ENCODE assay signal across 27 mouse cellular contexts in genomic region chr1:51268225-51268624, GRCm38 (mm10). TPM values are rescaled to one million over a fixed set of nuclear protein-coding genes. Genes with fewer than 3 reads are reported as not detected.
DNase-seq lines count a peak whose midpoint lies in the region; ATAC-seq and TF ChIP-seq lines count a peak whose summit lies in the region.
"Had no signal": no experiment of that assay in that cellular context is flagged by ENCODE, and none has a peak within 500 bp of the region (broad histone marks: within the 10 kb centered on the region; RNA-seq: fewer than 3 reads in every experiment).

No protein-coding gene starts in this region.

- H3K27ac ChIP-seq in heart, embryonic 11.5 days (ENCODE audit: low read depth, low read length): peak overlapping the region; percentile 79
- H3K27ac ChIP-seq in lung, embryonic 14.5 days (ENCODE audit: low read depth): peak overlapping the region; percentile 68
- H3K27ac ChIP-seq in brown adipose tissue, adult 24 weeks (replicated peaks; ENCODE audit: low read depth, low read length): peak overlapping the region; percentile 68
- 0 out of 2 replicates have a peak overlapping the region, but pooled peaks have one; percentile 6 for H3K27ac ChIP-seq in embryonic facial prominence, embryonic 10.5 days (replicated peaks)
- no peak overlapping the region for H3K27ac ChIP-seq in intestine, embryonic 15.5 days
- H3K27ac ChIP-seq: hindbrain, embryonic 10.5 days; hindbrain, embryonic 15.5 days; kidney, embryonic 15.5 days; liver, embryonic 12.5 days; stomach, embryonic 15.5 days had no signal

- H3K27me3 ChIP-seq in heart, embryonic 11.5 days (ENCODE audit: control insufficient read depth, insufficient read depth, low read length): no peaks in the 10 kb centered on the region
- no peaks in the 10 kb centered on the region for H3K27me3 ChIP-seq in lung, embryonic 14.5 days (ENCODE audit: insufficient read depth, low read length)
- H3K27me3 ChIP-seq in embryonic facial prominence, embryonic 10.5 days (replicated peaks; ENCODE audit: low read depth, poor library complexity, severe bottlenecking): no peaks in the 10 kb centered on the region
- H3K27me3 ChIP-seq in intestine, embryonic 15.5 days (replicated peaks): no peaks in the 10 kb centered on the region
- H3K27me3 ChIP-seq: hindbrain, embryonic 15.5 days; kidney, embryonic 15.5 days; liver, embryonic 12.5 days; stomach, embryonic 15.5 days had no signal

- no peak overlapping the region for H3K9ac ChIP-seq in heart, embryonic 11.5 days (ENCODE audit: low read depth, low read length)
- no peak overlapping the region for H3K9ac ChIP-seq in lung, embryonic 14.5 days
- H3K9ac ChIP-seq in intestine, embryonic 15.5 days: no peak overlapping the region
- H3K9ac ChIP-seq: hindbrain, embryonic 15.5 days; kidney, embryonic 15.5 days; liver, embryonic 12.5 days; liver, postnatal 0 days; stomach, embryonic 15.5 days had no signal

- no peak for TF ChIP-seq CTCF in lung, embryonic 14.5 days (IDR thresholded peaks at IDR 0.05; ENCODE audit: low read depth)

- H3K4me3 ChIP-seq in heart, embryonic 11.5 days (ENCODE audit: low read depth, low read length): no peak overlapping the region
- H3K4me3 ChIP-seq in lung, embryonic 14.5 days (ENCODE audit: low read depth, low read length): no peak overlapping the region
- H3K4me3 ChIP-seq in brown adipose tissue, adult 24 weeks (ENCODE audit: insufficient read depth, low read depth, low read length): no peak overlapping the region
- H3K4me3 ChIP-seq in embryonic facial prominence, embryonic 10.5 days: no peak overlapping the region
- H3K4me3 ChIP-seq in intestine, embryonic 15.5 days (replicated peaks): no peak overlapping the region
- H3K4me3 ChIP-seq: hindbrain, embryonic 10.5 days; hindbrain, embryonic 15.5 days; kidney, embryonic 15.5 days; liver, embryonic 12.5 days; stomach, embryonic 15.5 days had no signal

- H3K4me1 ChIP-seq in heart, embryonic 11.5 days (ENCODE audit: control insufficient read depth, insufficient read depth, low read length): peaks cover 44% of the 10 kb centered on the region
- peaks cover 43% of the 10 kb centered on the region for H3K4me1 ChIP-seq in lung, embryonic 14.5 days (ENCODE audit: insufficient read depth)
- H3K4me1 ChIP-seq in brown adipose tissue, adult 24 weeks (ENCODE audit: control insufficient read depth, insufficient read depth, insufficient read length, low read length): peaks cover 30% of the 10 kb centered on the region
- H3K4me1 ChIP-seq in embryonic facial prominence, embryonic 10.5 days: peaks cover 26% of the 10 kb centered on the region
- no peaks in the 10 kb centered on the region; the same call in 1 of the 2 replicates for H3K4me1 ChIP-seq in intestine, embryonic 15.5 days (replicated peaks)
- H3K4me1 ChIP-seq: hindbrain, embryonic 15.5 days; liver, embryonic 12.5 days had no signal

- H3K4me2 ChIP-seq in heart, embryonic 11.5 days: no peak overlapping the region
- no peak overlapping the region for H3K4me2 ChIP-seq in lung, embryonic 14.5 days
- no peak overlapping the region for H3K4me2 ChIP-seq in intestine, embryonic 15.5 days (replicated peaks)
- H3K4me2 ChIP-seq: hindbrain, embryonic 15.5 days; kidney, embryonic 15.5 days; liver, embryonic 12.5 days; midbrain, embryonic 11.5 days; stomach, embryonic 15.5 days had no signal

- 67% methylated on average over 2 of the region's 2 CpGs for WGBS in heart, embryonic 11.5 days (ENCODE audit: insufficient replicate concordance)
- WGBS in lung, embryonic 14.5 days: 42% methylated on average over 2 of the region's 2 CpGs
- WGBS in embryonic facial prominence, embryonic 10.5 days: 83% methylated on average over 2 of the region's 2 CpGs
- WGBS in intestine, embryonic 15.5 days: 73% methylated on average over 2 of the region's 2 CpGs

- ATAC-seq in heart, embryonic 11.5 days (replicated peaks; ENCODE audit: insufficient number of reproducible peaks, low FRiP score, low TSS enrichment): no peak
- no peak for ATAC-seq in lung, embryonic 14.5 days (ENCODE audit: insufficient read depth)
- no peak for ATAC-seq in intestine, embryonic 15.5 days
- ATAC-seq: forebrain, embryonic 14.5 days; inflammation-experienced regulatory T-cells, adult 6 months; liver, embryonic 12.5 days; liver, postnatal 0 days; midbrain, embryonic 16.5 days had no signal

- H3K36me3 ChIP-seq in heart, embryonic 11.5 days (ENCODE audit: control insufficient read depth, insufficient read depth, low read length): no peaks in the 10 kb centered on the region
- H3K36me3 ChIP-seq in lung, embryonic 14.5 days (ENCODE audit: insufficient read depth): no peaks in the 10 kb centered on the region
- H3K36me3 ChIP-seq in embryonic facial prominence, embryonic 10.5 days (replicated peaks): no peaks in the 10 kb centered on the region
- H3K36me3 ChIP-seq in intestine, embryonic 15.5 days: no peaks in the 10 kb centered on the region
- H3K36me3 ChIP-seq: hindbrain, embryonic 10.5 days; hindbrain, embryonic 15.5 days; kidney, embryonic 15.5 days; liver, embryonic 12.5 days; stomach, embryonic 15.5 days had no signal

- no peak for DNase-seq in heart, postnatal 14 days
- DNase-seq in lung, embryonic 14.5 days: peak; percentile 19
- DNase-seq in lung, postnatal 36 days: no peak
- DNase-seq in embryonic facial prominence, embryonic 10.5 days (ENCODE audit: low spot score): no peak
- DNase-seq in urinary bladder, postnatal 36 days (ENCODE audit: low spot score in 2 of 2): no peak
- DNase-seq: adrenal gland, postnatal 25 days; B cell, adult 2 months; cerebellum, adult 18-20 months; cerebellum, postnatal 10 days; gastrocnemius, postnatal 36 days; kidney, adult 18-20 months; kidney, postnatal 36 days; left cerebral cortex, postnatal 4 days; liver, postnatal 0 days; right cerebral cortex, postnatal 25 days had no signal

- intact Hi-C loops in heart, postnatal 14 days (cut with DNase I): loop anchor here (5.0 kb wide), 2 partner anchors 121 to 306 kb away; no protein-coding TSS in a partner anchor

- no peaks in the 10 kb centered on the region for H3K9me3 ChIP-seq in heart, embryonic 11.5 days (replicated peaks; ENCODE audit: control insufficient read depth, low read length)
- no peaks in the 10 kb centered on the region for H3K9me3 ChIP-seq in lung, embryonic 14.5 days (ENCODE audit: low read depth, low read length)
- H3K9me3 ChIP-seq in embryonic facial prominence, embryonic 10.5 days: no peaks in the 10 kb centered on the region
- H3K9me3 ChIP-seq in intestine, embryonic 15.5 days: no peaks in the 10 kb centered on the region
- H3K9me3 ChIP-seq: hindbrain, embryonic 10.5 days; hindbrain, embryonic 15.5 days; kidney, embryonic 15.5 days; liver, embryonic 12.5 days; stomach, embryonic 15.5 days had no signal

RNA-seq across cellular contexts. Expression of gene Cavin2, which starts 20.7 kb away (rescaled TPM):
- 107 and 123 TPM in 2 replicates for polyA plus RNA-seq in heart, embryonic 11.5 days (2014; fragmentation: Nextera tagmentation; extraction: Ambion mirVana)
- 100 to 1,000 TPM; 173 to 186 TPM for total RNA-seq in heart, postnatal 14 days (2021)
- polyA plus RNA-seq in lung, embryonic 14.5 days (2014; fragmentation: Nextera tagmentation; extraction: Ambion mirVana): 116 and 129 TPM in 2 replicates
- 104 and 140 TPM in 2 replicates for polyA plus RNA-seq in brown adipose tissue, adult 24 weeks (2012; ENCODE audit: insufficient read depth, insufficient read length, missing spikeins)
- polyA plus RNA-seq in embryonic facial prominence, embryonic 10.5 days (2016; fragmentation: Nextera tagmentation; extraction: Ambion mirVana): 4.6 and 5.7 TPM in 2 replicates
- polyA plus RNA-seq in intestine, embryonic 15.5 days (2015; fragmentation: Nextera tagmentation; extraction: Ambion mirVana): 74.8 and 83.0 TPM in 2 replicates
- polyA plus RNA-seq: inflammation-experienced regulatory T-cells, adult 6 months had no signal

Comparison
In these comparisons a context has a peak if more than half of its experiments do, and no peak if none do; other contexts are left out.
1. RNA of gene Cavin2, which starts 20.7 kb away (polyA plus RNA-seq): 116 to 129 TPM in lung, embryonic 14.5 days, 107 to 123 TPM in heart, embryonic 11.5 days, 104 to 140 TPM in brown adipose tissue, adult 24 weeks and 74.8 to 83.0 TPM in intestine, embryonic 15.5 days; 4.6 to 5.7 TPM in embryonic facial prominence, embryonic 10.5 days; every median in the first group is over 10 times any median in the second.